ENCODE assay signal across 9 mouse cellular contexts in the genomic region with DNA sequence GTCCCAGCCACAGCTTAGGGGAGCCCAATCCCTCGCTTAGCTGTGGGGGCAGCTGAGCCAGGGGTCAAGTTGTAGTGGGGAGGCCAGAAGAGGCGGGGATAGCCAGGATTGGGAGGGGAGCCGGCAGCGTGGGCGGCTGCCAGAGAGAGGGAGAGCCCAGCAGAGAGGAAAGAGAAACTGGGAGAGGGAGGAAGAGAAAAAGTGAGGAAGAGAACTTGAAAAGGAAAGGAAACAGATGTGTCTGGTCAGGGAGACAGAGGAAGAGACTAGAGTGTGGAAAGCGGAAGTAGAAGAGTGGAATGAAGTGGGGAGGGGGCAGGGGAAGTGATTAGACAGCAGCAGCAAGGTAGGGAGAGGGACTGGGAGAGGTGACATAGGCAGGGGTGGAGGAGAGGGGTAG. TPM values are rescaled to one million over a fixed set of nuclear protein-coding genes. Genes with fewer than 3 reads are reported as not detected.
DNase-seq lines count a peak whose midpoint lies in the region; ATAC-seq and TF ChIP-seq lines count a peak whose summit lies in the region.
"Had no signal": no experiment of that assay in that cellular context is flagged by ENCODE, and none has a peak within 500 bp of the region (broad histone marks: within the 10 kb centered on the region; RNA-seq: fewer than 3 reads in every experiment).

No protein-coding gene starts in this region.

- in situ Hi-C loops in ES-E14 (cut with MboI; ENCODE audit: low sequenced_read_pairs in 2 of 2, unreplicated experiment in 2 of 2): no loop called here

- H3K9me3 ChIP-seq in intestine, embryonic 14.5 days (ENCODE audit: control insufficient read depth, low read length): no peaks in the 10 kb centered on the region
- H3K9me3 ChIP-seq in intestine, postnatal 0 days (ENCODE audit: control insufficient read depth): no peaks in the 10 kb centered on the region
- H3K9me3 ChIP-seq in ES-E14 (ENCODE audit: control insufficient read depth, insufficient read depth, low read depth, low read length): no peaks in the 10 kb centered on the region
- H3K9me3 ChIP-seq in liver, embryonic 15.5 days (replicated peaks): no peaks in the 10 kb centered on the region

- TF ChIP-seq EP300 in heart, adult 2 months (IDR thresholded peaks at IDR 0.05; ENCODE audit: insufficient read depth, low read depth, low read length): no peak

- DNase-seq in intestine, embryonic 14.5 days (ENCODE audit: low spot score): no peak
- no peak for DNase-seq in ES-E14 (ENCODE audit: low read depth, low spot score)
- peak; percentile 40 to 57 for DNase-seq in heart, adult 2 months
- DNase-seq in layer of hippocampus, adult 18-20 months (ENCODE audit: low spot score in 2 of 2): no peak
- no peak for DNase-seq in cerebellum, postnatal 10 days
- DNase-seq in thymus, adult 2 months: no peak
- DNase-seq: cerebellum, adult 18-20 months had no signal

- TF ChIP-seq POLR2A in heart, adult 2 months (IDR thresholded peaks at IDR 0.05; ENCODE audit: insufficient read depth, low read depth, low read length): no peak
- TF ChIP-seq POLR2A in thymus, adult 2 months (IDR thresholded peaks at IDR 0.05; ENCODE audit: control insufficient read depth, extremely low read depth, insufficient read depth, low read length, poor library complexity): no peak

- no peaks in the 10 kb centered on the region for H3K79me2 ChIP-seq in heart, adult 2 months (replicated peaks; ENCODE audit: control insufficient read depth, insufficient read depth, low read length)

- no peak for TF ChIP-seq CTCF in intestine, postnatal 0 days (IDR thresholded peaks at IDR 0.05; ENCODE audit: low read depth)
- no peak for TF ChIP-seq CTCF in heart, adult 2 months (IDR thresholded peaks at IDR 0.05)
- no peak for TF ChIP-seq CTCF in thymus, adult 2 months (IDR thresholded peaks at IDR 0.05; ENCODE audit: borderline replicate concordance, control insufficient read depth, extremely low read depth, insufficient read depth, low read length, poor library complexity)

- intact Hi-C loops in heart, adult 2 months (cut with DNase I): loop anchor here (5.0 kb wide), 1 partner anchor 173 kb away; no protein-coding TSS in a partner anchor

- H3K9ac ChIP-seq in intestine, embryonic 14.5 days (ENCODE audit: low read length): 0 out of 2 replicates have a peak overlapping the region, but pooled peaks have one; percentile 3
- H3K9ac ChIP-seq in intestine, postnatal 0 days (ENCODE audit: low read depth, low read length): no peak overlapping the region
- peak overlapping the region; percentile 27; the same call in 1 of the 2 replicates for H3K9ac ChIP-seq in ES-E14 (ENCODE audit: insufficient read depth, low read depth, low read length, poor library complexity, severe bottlenecking)
- H3K9ac ChIP-seq in heart, adult 2 months (ENCODE audit: low read depth, low read length): no peak overlapping the region
- H3K9ac ChIP-seq in liver, embryonic 15.5 days: no peak overlapping the region

- no peak overlapping the region for H3K4me3 ChIP-seq in intestine, embryonic 14.5 days (ENCODE audit: low read depth, low read length)
- no peak overlapping the region for H3K4me3 ChIP-seq in intestine, postnatal 0 days (ENCODE audit: low read depth, low read length)
- H3K4me3 ChIP-seq in ES-E14 (ENCODE audit: insufficient read depth in 1 of 2, low read depth in 1 of 2, low read length in 2 of 2, poor library complexity in 1 of 2, severe bottlenecking in 1 of 2): no peak overlapping the region
- H3K4me3 ChIP-seq in heart, adult 2 months: no peak overlapping the region
- no peak overlapping the region for H3K4me3 ChIP-seq in liver, embryonic 15.5 days (replicated peaks)
- no peak overlapping the region for H3K4me3 ChIP-seq in thymus, adult 2 months (ENCODE audit: control insufficient read depth, insufficient read depth, low read length)

- no peaks in the 10 kb centered on the region for H3K36me3 ChIP-seq in intestine, embryonic 14.5 days (ENCODE audit: control insufficient read depth, insufficient read depth, low read length)
- no peaks in the 10 kb centered on the region for H3K36me3 ChIP-seq in intestine, postnatal 0 days (ENCODE audit: control insufficient read depth, insufficient read depth)
- peaks cover 5% of the 10 kb centered on the region for H3K36me3 ChIP-seq in ES-E14 (ENCODE audit: control insufficient read depth, insufficient read depth, low read length, poor library complexity, severe bottlenecking)
- no peaks in the 10 kb centered on the region for H3K36me3 ChIP-seq in heart, adult 2 months (ENCODE audit: control insufficient read depth, insufficient read depth, low read length)
- peaks cover 5% of the 10 kb centered on the region for H3K36me3 ChIP-seq in liver, embryonic 15.5 days (replicated peaks)
- no peaks in the 10 kb centered on the region for H3K36me3 ChIP-seq in thymus, adult 2 months (ENCODE audit: control insufficient read depth, insufficient read depth, low read length)

- no peak overlapping the region for H3K4me2 ChIP-seq in intestine, embryonic 14.5 days (ENCODE audit: low read length)
- H3K4me2 ChIP-seq in intestine, postnatal 0 days (replicated peaks; ENCODE audit: low read depth): no peak overlapping the region
- H3K4me2 ChIP-seq in liver, embryonic 15.5 days: peak overlapping the region; percentile 2; the same call in 1 of the 2 replicates

- H3K4me1 ChIP-seq in intestine, embryonic 14.5 days (replicated peaks; ENCODE audit: control insufficient read depth, insufficient read depth, low read length): peaks cover 14% of the 10 kb centered on the region
- peaks cover 5% of the 10 kb centered on the region for H3K4me1 ChIP-seq in intestine, postnatal 0 days (replicated peaks; ENCODE audit: control insufficient read depth, insufficient read depth, low read length)
- H3K4me1 ChIP-seq in ES-E14 (ENCODE audit: control insufficient read depth in 2 of 2, insufficient read depth in 2 of 2, low read length in 2 of 2, poor library complexity in 1 of 2): peaks cover 1 to 30% of the 10 kb centered on the region in 2 experiments; a peak in 2 of 4 replicates
- peaks cover under 1% of the 10 kb centered on the region; the same call in 1 of the 2 replicates for H3K4me1 ChIP-seq in heart, adult 2 months (ENCODE audit: control insufficient read depth, insufficient read depth, low read length)
- peaks cover 40% of the 10 kb centered on the region for H3K4me1 ChIP-seq in liver, embryonic 15.5 days (replicated peaks)
- peaks cover 20% of the 10 kb centered on the region for H3K4me1 ChIP-seq in thymus, adult 2 months (replicated peaks; ENCODE audit: control insufficient read depth, insufficient read depth, low read length)

- no peak for ATAC-seq in intestine, embryonic 14.5 days (replicated peaks; ENCODE audit: low FRiP score, low TSS enrichment, low read depth)
- no peak for ATAC-seq in intestine, postnatal 0 days
- no peak for ATAC-seq in liver, embryonic 15.5 days (ENCODE audit: insufficient read depth)

- WGBS in intestine, embryonic 14.5 days: 15% methylated on average over 6 of the region's 6 CpGs
- 20% methylated on average over 6 of the region's 6 CpGs for WGBS in intestine, postnatal 0 days
- 16% methylated on average over 6 of the region's 6 CpGs for WGBS in heart, adult 2 months
- WGBS in liver, embryonic 15.5 days (ENCODE audit: insufficient replicate concordance): 6% methylated on average over 6 of the region's 6 CpGs
- WGBS in thymus, adult 2 months: 13% methylated on average over 6 of the region's 6 CpGs

- peak overlapping the region; percentile 51; the same call in 1 of the 2 replicates for H3K27ac ChIP-seq in intestine, embryonic 14.5 days (ENCODE audit: low read depth)
- H3K27ac ChIP-seq in intestine, postnatal 0 days (ENCODE audit: low read depth, low read length): no peak overlapping the region
- no peak overlapping the region for H3K27ac ChIP-seq in ES-E14 (ENCODE audit: insufficient read depth, low read depth, low read length, poor library complexity, severe bottlenecking)
- H3K27ac ChIP-seq in heart, adult 2 months: no peak overlapping the region
- no peak overlapping the region for H3K27ac ChIP-seq in liver, embryonic 15.5 days (replicated peaks)
- no peak overlapping the region for H3K27ac ChIP-seq in thymus, adult 2 months (ENCODE audit: control insufficient read depth, insufficient read depth, low read length)

- H3K27me3 ChIP-seq in intestine, embryonic 14.5 days (replicated peaks; ENCODE audit: control insufficient read depth, insufficient read depth, low read length): no peaks in the 10 kb centered on the region
- no peaks in the 10 kb centered on the region for H3K27me3 ChIP-seq in intestine, postnatal 0 days (replicated peaks; ENCODE audit: control insufficient read depth, insufficient read depth, low read length)
- no peaks in the 10 kb centered on the region for H3K27me3 ChIP-seq in heart, adult 2 months (ENCODE audit: control insufficient read depth, insufficient read depth, low read length)
- peaks cover 17% of the 10 kb centered on the region for H3K27me3 ChIP-seq in liver, embryonic 15.5 days
- H3K27me3 ChIP-seq in thymus, adult 2 months (ENCODE audit: control insufficient read depth, insufficient read depth, low read length): no peaks in the 10 kb centered on the region

RNA-seq across cellular contexts. Expression of a gene that starts 3.3 kb away (rescaled TPM):
- 0.97 and 1.5 TPM in 2 replicates for polyA plus RNA-seq in intestine, embryonic 14.5 days (2014; fragmentation: Nextera tagmentation; extraction: Ambion mirVana)
- 0.80 and 1.6 TPM in 2 replicates for polyA plus RNA-seq in intestine, postnatal 0 days (2015; fragmentation: Nextera tagmentation; extraction: Ambion mirVana)
- 17.8 and 20.2 TPM in 2 replicates for total RNA-seq in ES-E14 (2012; rRNA removed)
- total RNA-seq in heart, adult 2 months (2021): 1 to 10 TPM; 2.9 to 3.2 TPM
- polyA plus RNA-seq in heart, adult 2 months (2012; rRNA removed): 6.7 and 7.2 TPM in 2 replicates
- 0.66 and 0.75 TPM in 2 replicates for polyA plus RNA-seq in liver, embryonic 15.5 days (2015; fragmentation: Nextera tagmentation; extraction: Ambion mirVana)
- total RNA-seq in layer of hippocampus, adult 18-20 months (2021): under 1 TPM; 0.64 to 0.71 TPM
- polyA plus RNA-seq in thymus, adult 2 months (2012; rRNA removed): 9.7 and 12.3 TPM in 2 replicates

RNA-seq across cellular contexts. Expression of a gene that starts 3.4 kb away (rescaled TPM):
- 14.7 and 15.0 TPM in 2 replicates for polyA plus RNA-seq in intestine, embryonic 14.5 days (2014; fragmentation: Nextera tagmentation; extraction: Ambion mirVana)
- 7.4 and 9.0 TPM in 2 replicates for polyA plus RNA-seq in intestine, postnatal 0 days (2015; fragmentation: Nextera tagmentation; extraction: Ambion mirVana)
- 31.4 and 37.9 TPM in 2 replicates for total RNA-seq in ES-E14 (2012; rRNA removed)
- 10 to 100 TPM; 27.3 to 29.6 TPM for total RNA-seq in heart, adult 2 months (2021)
- 20.9 and 36.0 TPM in 2 replicates for polyA plus RNA-seq in heart, adult 2 months (2012; rRNA removed)
- polyA plus RNA-seq in liver, embryonic 15.5 days (2015; fragmentation: Nextera tagmentation; extraction: Ambion mirVana): 280 and 325 TPM in 2 replicates
- total RNA-seq in layer of hippocampus, adult 18-20 months (2021): 10 to 100 TPM; 22.1 to 23.3 TPM
- polyA plus RNA-seq in thymus, adult 2 months (2012; rRNA removed): 27.6 and 35.3 TPM in 2 replicates

RNA-seq across cellular contexts. Expression of a gene that starts 19.3 kb away (rescaled TPM):
- 192 and 204 TPM in 2 replicates for polyA plus RNA-seq in intestine, embryonic 14.5 days (2014; fragmentation: Nextera tagmentation; extraction: Ambion mirVana)
- 199 and 218 TPM in 2 replicates for polyA plus RNA-seq in intestine, postnatal 0 days (2015; fragmentation: Nextera tagmentation; extraction: Ambion mirVana)
- 131 and 178 TPM in 2 replicates for total RNA-seq in ES-E14 (2012; rRNA removed)
- total RNA-seq in heart, adult 2 months (2021): 100 to 1,000 TPM; 132 to 152 TPM
- polyA plus RNA-seq in heart, adult 2 months (2012; rRNA removed): 158 and 177 TPM in 2 replicates
- polyA plus RNA-seq in liver, embryonic 15.5 days (2015; fragmentation: Nextera tagmentation; extraction: Ambion mirVana): 118 and 131 TPM in 2 replicates
- 100 to 1,000 TPM; 109 to 110 TPM for total RNA-seq in layer of hippocampus, adult 18-20 months (2021)
- polyA plus RNA-seq in thymus, adult 2 months (2012; rRNA removed): 204 and 216 TPM in 2 replicates

RNA-seq across cellular contexts. Expression of a gene that starts 25.2 kb away (rescaled TPM):
- polyA plus RNA-seq in intestine, embryonic 14.5 days (2014; fragmentation: Nextera tagmentation; extraction: Ambion mirVana): 2.3 and 2.5 TPM in 2 replicates
- polyA plus RNA-seq in intestine, postnatal 0 days (2015; fragmentation: Nextera tagmentation; extraction: Ambion mirVana): 0.73 and 1.2 TPM in 2 replicates
- total RNA-seq in ES-E14 (2012; rRNA removed): 32.5 and 33.0 TPM in 2 replicates
- total RNA-seq in heart, adult 2 months (2021): under 1 TPM in 1 of 2 experiments, not detected in 1; 0.76 TPM
- 0.45 and 0.47 TPM in 2 replicates for polyA plus RNA-seq in heart, adult 2 months (2012; rRNA removed)
- polyA plus RNA-seq in liver, embryonic 15.5 days (2015; fragmentation: Nextera tagmentation; extraction: Ambion mirVana): 1.9 and 2.2 TPM in 2 replicates
- not detected for total RNA-seq in layer of hippocampus, adult 18-20 months (2021)
- 2.2 and 2.6 TPM in 2 replicates for polyA plus RNA-seq in thymus, adult 2 months (2012; rRNA removed)

RNA-seq across cellular contexts. Expression of a gene that starts 40.5 kb away (rescaled TPM):
- 56.7 and 60.1 TPM in 2 replicates for polyA plus RNA-seq in intestine, embryonic 14.5 days (2014; fragmentation: Nextera tagmentation; extraction: Ambion mirVana)
- 17.7 and 18.6 TPM in 2 replicates for polyA plus RNA-seq in intestine, postnatal 0 days (2015; fragmentation: Nextera tagmentation; extraction: Ambion mirVana)
- 60.3 and 87.7 TPM in 2 replicates for total RNA-seq in ES-E14 (2012; rRNA removed)
- total RNA-seq in heart, adult 2 months (2021): 100 to 1,000 TPM; 219 to 306 TPM
- 142 and 198 TPM in 2 replicates for polyA plus RNA-seq in heart, adult 2 months (2012; rRNA removed)
- polyA plus RNA-seq in liver, embryonic 15.5 days (2015; fragmentation: Nextera tagmentation; extraction: Ambion mirVana): 46.3 and 48.5 TPM in 2 replicates
- total RNA-seq in layer of hippocampus, adult 18-20 months (2021): 10 to 100 TPM; 23.3 to 26.0 TPM
- 140 and 173 TPM in 2 replicates for polyA plus RNA-seq in thymus, adult 2 months (2012; rRNA removed)

Comparison
In these comparisons a context has a peak if more than half of its experiments do, and no peak if none do; other contexts are left out.
1. H3K9ac ChIP-seq: peak in intestine, embryonic 14.5 days (single experiment) and ES-E14 (single experiment); none in intestine, postnatal 0 days (single experiment), heart, adult 2 months (single experiment) and liver, embryonic 15.5 days (single experiment).
2. DNase-seq: peak in heart, adult 2 months (2 of 2); none in intestine, embryonic 14.5 days (single experiment), ES-E14 (single experiment), layer of hippocampus, adult 18-20 months (0 of 2), cerebellum, postnatal 10 days (0 of 2) and thymus, adult 2 months (single experiment).